ENCODE assay signal across 9 mouse cellular contexts in genomic region chr17:21009726-21010125, GRCm38 (mm10). TPM values are rescaled to one million over a fixed set of nuclear protein-coding genes. Genes with fewer than 3 reads are reported as not detected.
DNase-seq lines count a peak whose midpoint lies in the region; ATAC-seq lines count a peak whose summit lies in the region.
"Had no signal": no experiment of that assay in that cellular context is flagged by ENCODE, and none has a peak within 500 bp of the region (broad histone marks: within the 10 kb centered on the region; RNA-seq: fewer than 3 reads in every experiment).

No protein-coding gene starts in this region.

- 21% methylated on average over 1 of the region's 1 CpGs for WGBS in heart, embryonic 15.5 days
- 50% methylated on average over 1 of the region's 1 CpGs for WGBS in hindbrain, embryonic 10.5 days
- 33% methylated on average over 1 of the region's 1 CpGs for WGBS in midbrain, embryonic 12.5 days

- H3K4me2 ChIP-seq in heart, embryonic 15.5 days, result peak overlapping the region; percentile 66
- H3K4me2 ChIP-seq in midbrain, embryonic 12.5 days (replicated peaks), result peak overlapping the region; percentile 83

- no peaks in the 10 kb centered on the region for H3K9me3 ChIP-seq in heart, embryonic 15.5 days (replicated peaks)
- no peaks in the 10 kb centered on the region for H3K9me3 ChIP-seq in hindbrain, embryonic 10.5 days
- H3K9me3 ChIP-seq in midbrain, embryonic 12.5 days, result no peaks in the 10 kb centered on the region

- peaks cover 20% of the 10 kb centered on the region for H3K4me1 ChIP-seq in heart, embryonic 15.5 days (replicated peaks)
- H3K4me1 ChIP-seq in hindbrain, embryonic 10.5 days (replicated peaks), result peaks cover 17% of the 10 kb centered on the region
- peaks cover 14% of the 10 kb centered on the region for H3K4me1 ChIP-seq in midbrain, embryonic 12.5 days

- 0 out of 2 replicates have a peak, but pooled peaks cover 4% of the 10 kb centered on the region for H3K27me3 ChIP-seq in heart, embryonic 15.5 days
- no peaks in the 10 kb centered on the region; the same call in 1 of the 2 replicates for H3K27me3 ChIP-seq in hindbrain, embryonic 10.5 days (ENCODE audit: insufficient read depth, poor library complexity, severe bottlenecking)
- no peaks in the 10 kb centered on the region; the same call in 1 of the 2 replicates for H3K27me3 ChIP-seq in midbrain, embryonic 12.5 days

- H3K27ac ChIP-seq in heart, embryonic 15.5 days, result peak overlapping the region; percentile 87; the same call in 1 of the 2 replicates
- peak overlapping the region; percentile 92 for H3K27ac ChIP-seq in hindbrain, embryonic 10.5 days
- H3K27ac ChIP-seq in midbrain, embryonic 12.5 days (replicated peaks), result 0 out of 2 replicates have a peak overlapping the region, but pooled peaks have one; percentile 92

- H3K9ac ChIP-seq in heart, embryonic 15.5 days, result peak overlapping the region; percentile 79
- peak overlapping the region; percentile 87 for H3K9ac ChIP-seq in midbrain, embryonic 12.5 days (replicated peaks)

- peak overlapping the region; percentile 68 for H3K4me3 ChIP-seq in heart, embryonic 15.5 days
- peak overlapping the region; percentile 88 for H3K4me3 ChIP-seq in hindbrain, embryonic 10.5 days
- peak overlapping the region; percentile 78 for H3K4me3 ChIP-seq in midbrain, embryonic 12.5 days

- no peak for ATAC-seq in heart, embryonic 15.5 days (replicated peaks; ENCODE audit: insufficient number of reproducible peaks, insufficient read depth, low FRiP score, low read depth)
- no peak for ATAC-seq in midbrain, embryonic 12.5 days (ENCODE audit: low FRiP score, low read depth)

- DNase-seq in heart, postnatal 4 days, result no peak
- DNase-seq in MEL-GATA-1-ER (ENCODE audit: extremely low read depth, low read depth), result peak; percentile 53
- no peak for DNase-seq in hindbrain, embryonic 10.5 days (ENCODE audit: low spot score)
- DNase-seq in right cerebral cortex, postnatal 14 days, result no peak
- DNase-seq in frontal cortex, postnatal 14 days (ENCODE audit: low spot score in 2 of 2), result no peak
- no peak for DNase-seq in thymus, postnatal 14 days

- peaks cover 4% of the 10 kb centered on the region for H3K36me3 ChIP-seq in heart, embryonic 15.5 days
- H3K36me3 ChIP-seq in hindbrain, embryonic 10.5 days, result peaks cover 31% of the 10 kb centered on the region
- peaks cover 23% of the 10 kb centered on the region for H3K36me3 ChIP-seq in midbrain, embryonic 12.5 days

RNA-seq across cellular contexts. Expression of gene Zfp160, which starts 1.0 kb away (rescaled TPM):
- 9.6 TPM in 2 replicates for polyA plus RNA-seq in heart, embryonic 15.5 days (2015; fragmentation: Nextera tagmentation; extraction: Ambion mirVana)
- 10 to 100 TPM; 18.3 to 21.5 TPM for total RNA-seq in heart, postnatal 4 days (2021)
- polyA plus RNA-seq in hindbrain, embryonic 10.5 days (2016; fragmentation: Nextera tagmentation; extraction: Ambion mirVana), result 12.0 and 16.3 TPM in 2 replicates
- 19.0 and 21.3 TPM in 2 replicates for polyA plus RNA-seq in midbrain, embryonic 12.5 days (2016; fragmentation: Nextera tagmentation; extraction: Ambion mirVana)

RNA-seq across cellular contexts. Expression of gene Vmn1r233, which starts 13.5 kb away (rescaled TPM):
- not detected in 2 replicates for polyA plus RNA-seq in heart, embryonic 15.5 days (2015; fragmentation: Nextera tagmentation; extraction: Ambion mirVana)
- total RNA-seq in heart, postnatal 4 days (2021), result not detected
- not detected in 2 replicates for polyA plus RNA-seq in hindbrain, embryonic 10.5 days (2016; fragmentation: Nextera tagmentation; extraction: Ambion mirVana)
- not detected in 2 replicates for polyA plus RNA-seq in midbrain, embryonic 12.5 days (2016; fragmentation: Nextera tagmentation; extraction: Ambion mirVana)
- total RNA-seq: adrenal gland, postnatal 36 days had no signal
